Mouse (Mus musculus): ENCODE measurements around the gene Siah1a. TPM values are rescaled to one million over a fixed set of nuclear protein-coding genes. Genes with fewer than 3 reads are reported as not detected.
A peak's percentile ranks its signal among the peaks of the same experiment; 100 is the strongest.

Siah1a gene
- polyA plus RNA-seq, 1 experiment from 2014 or later = 39.1 TPM

GRCm38 (mm10) chr8:86758651-86759050 is 12.9 kb upstream of the Siah1a start:
- H3K27me3 ChIP-seq (ENCODE audit: control insufficient read depth, insufficient read depth, low read length) = no peaks in the 10 kb centered on the region
- no peak overlapping the region for H3K9ac ChIP-seq (replicated peaks; ENCODE audit: low read depth, low read length)
- no peak overlapping the region for H3K27ac ChIP-seq (ENCODE audit: low read length)
- no peaks in the 10 kb centered on the region for H3K9me3 ChIP-seq (ENCODE audit: control insufficient read depth, low read depth, low read length)
- H3K36me3 ChIP-seq (ENCODE audit: control insufficient read depth, insufficient read depth, low read length) = no peaks in the 10 kb centered on the region
- no peaks in the 10 kb centered on the region for H3K4me1 ChIP-seq (ENCODE audit: control insufficient read depth, insufficient read depth, low read length)
- H3K4me2 ChIP-seq (replicated peaks; ENCODE audit: low read depth, low read length) = no peak overlapping the region
- no peak overlapping the region for H3K4me3 ChIP-seq (ENCODE audit: low read depth, low read length)
- WGBS = 65% methylated on average over 3 of the region's 3 CpGs
- ATAC-seq (ENCODE audit: insufficient number of reproducible peaks, insufficient read depth, low FRiP score, low read depth) = 0 out of 2 replicates have a peak, but pooled peaks have one; percentile 57

GRCm38 (mm10) chr8:86756948-86757733 is 11.4 kb upstream of the Siah1a start:
- no peaks in the 10 kb centered on the region for H3K27me3 ChIP-seq (ENCODE audit: control insufficient read depth, insufficient read depth, low read length)
- H3K4me2 ChIP-seq (replicated peaks; ENCODE audit: low read depth, low read length) = no peak overlapping the region
- H3K4me1 ChIP-seq (ENCODE audit: control insufficient read depth, insufficient read depth, low read length) = no peaks in the 10 kb centered on the region
- no peaks in the 10 kb centered on the region for H3K36me3 ChIP-seq (ENCODE audit: control insufficient read depth, insufficient read depth, low read length)
- H3K4me3 ChIP-seq (ENCODE audit: low read depth, low read length) = no peak overlapping the region
- no peak for ATAC-seq (ENCODE audit: insufficient number of reproducible peaks, insufficient read depth, low FRiP score, low read depth)
- H3K9me3 ChIP-seq (ENCODE audit: control insufficient read depth, low read depth, low read length) = no peaks in the 10 kb centered on the region
- WGBS = 33% methylated on average over 23 of the region's 23 CpGs
- no peak overlapping the region for H3K27ac ChIP-seq (ENCODE audit: low read length)
- H3K9ac ChIP-seq (replicated peaks; ENCODE audit: low read depth, low read length) = no peak overlapping the region

GRCm38 (mm10) chr8:86749842-86750241 is 4.1 kb upstream of the Siah1a start:
- Histone ChIP-seq H3K9me3 (ENCODE audit: control insufficient read depth, low read depth, low read length) (no peaks in the 10 kb centered on the region), H3K27ac (ENCODE audit: low read length) (no peak overlapping the region), H3K4me2 (replicated peaks; ENCODE audit: low read depth, low read length) (no peak overlapping the region), H3K9ac (replicated peaks; ENCODE audit: low read depth, low read length) (no peak overlapping the region), H3K4me3 (ENCODE audit: low read depth, low read length) (no peak overlapping the region), H3K27me3 (ENCODE audit: control insufficient read depth, insufficient read depth, low read length) (no peaks in the 10 kb centered on the region), H3K36me3 (ENCODE audit: control insufficient read depth, insufficient read depth, low read length) (no peaks in the 10 kb centered on the region), H3K4me1 (ENCODE audit: control insufficient read depth, insufficient read depth, low read length) (peaks cover 6% of the 10 kb centered on the region; the same call in 1 of the 2 replicates)
- ATAC-seq (ENCODE audit: insufficient number of reproducible peaks, insufficient read depth, low FRiP score, low read depth) = no peak
- WGBS = 42% methylated on average over 2 of the region's 2 CpGs

GRCm38 (mm10) chr8:86746511-86746910 is 777 bp upstream of the Siah1a start:
- Histone ChIP-seq H3K9ac (replicated peaks; ENCODE audit: low read depth, low read length) (peak overlapping the region; percentile 99; the same call in 1 of the 2 replicates), H3K4me3 (ENCODE audit: low read depth, low read length) (peak overlapping the region; percentile 69), H3K4me1 (ENCODE audit: control insufficient read depth, insufficient read depth, low read length) (peaks cover 13% of the 10 kb centered on the region; the same call in 1 of the 2 replicates), H3K27me3 (ENCODE audit: control insufficient read depth, insufficient read depth, low read length) (no peaks in the 10 kb centered on the region), H3K9me3 (ENCODE audit: control insufficient read depth, low read depth, low read length) (no peaks in the 10 kb centered on the region), H3K36me3 (ENCODE audit: control insufficient read depth, insufficient read depth, low read length) (no peaks in the 10 kb centered on the region), H3K4me2 (replicated peaks; ENCODE audit: low read depth, low read length) (peak overlapping the region; percentile 74), H3K27ac (ENCODE audit: low read length) (peak overlapping the region; percentile 98; the same call in 1 of the 2 replicates)
- 3% methylated on average over 11 of the region's 11 CpGs for WGBS
- 0 out of 2 replicates have a peak, but pooled peaks have one; percentile 7 for ATAC-seq (ENCODE audit: insufficient number of reproducible peaks, insufficient read depth, low FRiP score, low read depth)

GRCm38 (mm10) chr8:86745935-86746441 is 254 bp upstream of the Siah1a start:
- Histone ChIP-seq H3K9ac (replicated peaks; ENCODE audit: low read depth, low read length) (peak overlapping the region; percentile 99), H3K9me3 (ENCODE audit: control insufficient read depth, low read depth, low read length) (no peaks in the 10 kb centered on the region), H3K4me3 (ENCODE audit: low read depth, low read length) (peak overlapping the region; percentile 69), H3K4me1 (ENCODE audit: control insufficient read depth, insufficient read depth, low read length) (peaks cover 13% of the 10 kb centered on the region; the same call in 1 of the 2 replicates), H3K27ac (ENCODE audit: low read length) (peak overlapping the region; percentile 98), H3K27me3 (ENCODE audit: control insufficient read depth, insufficient read depth, low read length) (no peaks in the 10 kb centered on the region), H3K4me2 (replicated peaks; ENCODE audit: low read depth, low read length) (peak overlapping the region; percentile 74), H3K36me3 (ENCODE audit: control insufficient read depth, insufficient read depth, low read length) (no peaks in the 10 kb centered on the region)
- under 1% methylated on average over 60 of the region's 70 CpGs for WGBS
- ATAC-seq (ENCODE audit: insufficient number of reproducible peaks, insufficient read depth, low FRiP score, low read depth) = peak; percentile 92

GRCm38 (mm10) chr8:86744313-86745220 is 1.2 kb downstream of the Siah1a start:
- no peak for ATAC-seq (ENCODE audit: insufficient number of reproducible peaks, insufficient read depth, low FRiP score, low read depth)
- no peaks in the 10 kb centered on the region for H3K9me3 ChIP-seq (ENCODE audit: control insufficient read depth, low read depth, low read length)
- H3K4me1 ChIP-seq (ENCODE audit: control insufficient read depth, insufficient read depth, low read length) = peaks cover 13% of the 10 kb centered on the region; the same call in 1 of the 2 replicates
- 5% methylated on average over 18 of the region's 18 CpGs for WGBS
- H3K4me3 ChIP-seq (ENCODE audit: low read depth, low read length) = peak overlapping the region; percentile 69
- H3K27ac ChIP-seq (ENCODE audit: low read length) = peak overlapping the region; percentile 98
- H3K9ac ChIP-seq (replicated peaks; ENCODE audit: low read depth, low read length) = peak overlapping the region; percentile 99
- no peaks in the 10 kb centered on the region for H3K27me3 ChIP-seq (ENCODE audit: control insufficient read depth, insufficient read depth, low read length)
- H3K36me3 ChIP-seq (ENCODE audit: control insufficient read depth, insufficient read depth, low read length) = no peaks in the 10 kb centered on the region
- H3K4me2 ChIP-seq (replicated peaks; ENCODE audit: low read depth, low read length) = peak overlapping the region; percentile 71

GRCm38 (mm10) chr8:86742605-86743345 is 3.0 kb downstream of the Siah1a start:
- Histone ChIP-seq H3K9me3 (ENCODE audit: control insufficient read depth, low read depth, low read length) (no peaks in the 10 kb centered on the region), H3K4me1 (ENCODE audit: control insufficient read depth, insufficient read depth, low read length) (peaks cover 15% of the 10 kb centered on the region; the same call in 1 of the 2 replicates), H3K9ac (replicated peaks; ENCODE audit: low read depth, low read length) (no peak overlapping the region), H3K4me3 (ENCODE audit: low read depth, low read length) (no peak overlapping the region), H3K4me2 (replicated peaks; ENCODE audit: low read depth, low read length) (no peak overlapping the region), H3K27ac (ENCODE audit: low read length) (no peak overlapping the region), H3K27me3 (ENCODE audit: control insufficient read depth, insufficient read depth, low read length) (no peaks in the 10 kb centered on the region), H3K36me3 (ENCODE audit: control insufficient read depth, insufficient read depth, low read length) (no peaks in the 10 kb centered on the region)
- ATAC-seq (ENCODE audit: insufficient number of reproducible peaks, insufficient read depth, low FRiP score, low read depth) = no peak
- 77% methylated on average over 7 of the region's 7 CpGs for WGBS

Measured in stomach, embryonic 14.5 days (tissue).